Mouse (Mus musculus) limb, embryonic 13.5 days (tissue): Measurements from ENCODE around the gene Oas1h. TPM values are rescaled to one million over a fixed set of nuclear protein-coding genes. Genes with fewer than 3 reads are reported as not detected.
"Not testable (repeated sequence)": the region's sequence is repeated elsewhere in the genome, so short reads cannot be mapped to it uniquely, and the experiment has no call there.

Experiments
- ATAC-seq: fragments of 200-750 bp; cut with Nextera tagmentation; 2 replicates; pipeline ENCODE4 v1.8.0; 2017; ENCODE audit warnings: low read depth, moderate number of reproducible peaks, moderate TSS enrichment; ENCODE audit not compliant: low FRiP score
- H3K27ac ChIP-seq: fragments of 300-500 bp; sonication (generic); 2 replicates; pipeline ENCODE4 v1.5.1; 2015; ENCODE audit warnings: inconsistent platforms, mild to moderate bottlenecking, moderate library complexity
- H3K27me3 ChIP-seq: fragments of 300-500 bp; sonication (generic); 2 replicates; pipeline ENCODE4 v1.6.1; 2015; ENCODE audit warnings: mild to moderate bottlenecking, inconsistent platforms
- H3K36me3 ChIP-seq: fragments of 300-500 bp; sonication (generic); 2 replicates; pipeline ENCODE4 v1.6.1; 2015; ENCODE audit warnings: inconsistent platforms, mild to moderate bottlenecking, moderate library complexity
- H3K4me1 ChIP-seq: fragments of 300-500 bp; sonication (generic); 2 replicates; pipeline ENCODE4 v1.6.1; 2015; ENCODE audit warnings: inconsistent platforms
- H3K4me2 ChIP-seq: fragments of 300-500 bp; sonication (generic); replicated peaks from 2 replicates; pipeline ENCODE4 v1.6.1; 2015; ENCODE audit warnings: inconsistent platforms, mild to moderate bottlenecking, moderate library complexity
- H3K4me3 ChIP-seq: fragments of 300-500 bp; sonication (generic); 2 replicates; pipeline ENCODE4 v1.5.1; 2015; ENCODE audit warnings: moderate library complexity, mild to moderate bottlenecking, inconsistent platforms
- H3K9ac ChIP-seq: fragments of 300-500 bp; sonication (generic); 2 replicates; pipeline ENCODE4 v1.6.1; 2015; ENCODE audit warnings: mild to moderate bottlenecking, inconsistent platforms
- H3K9me3 ChIP-seq: fragments of 300-500 bp; sonication (generic); 2 replicates; pipeline ENCODE4 v1.6.1; 2016; ENCODE audit warnings: inconsistent platforms
- WGBS: fragments of 180-500 bp; shearing (Covaris S2); methylation state at CpG from one replicate; pipeline ENCODE4 v1.1.7; 2015; 5-methylcytosine and 5-hydroxymethylcytosine counted together
- polyA plus RNA-seq: library from polyadenylated mRNA; unstranded; fragments of >200 nt; fragmentation: Nextera tagmentation; extraction: Ambion mirVana; gene quantifications from 2 replicates; pipeline ENCODE4 v1.2.1, GENCODE M21; 2015

Oas1h gene
- polyA plus RNA-seq, 1 experiment from 2014 or later: not detected

DNA sequence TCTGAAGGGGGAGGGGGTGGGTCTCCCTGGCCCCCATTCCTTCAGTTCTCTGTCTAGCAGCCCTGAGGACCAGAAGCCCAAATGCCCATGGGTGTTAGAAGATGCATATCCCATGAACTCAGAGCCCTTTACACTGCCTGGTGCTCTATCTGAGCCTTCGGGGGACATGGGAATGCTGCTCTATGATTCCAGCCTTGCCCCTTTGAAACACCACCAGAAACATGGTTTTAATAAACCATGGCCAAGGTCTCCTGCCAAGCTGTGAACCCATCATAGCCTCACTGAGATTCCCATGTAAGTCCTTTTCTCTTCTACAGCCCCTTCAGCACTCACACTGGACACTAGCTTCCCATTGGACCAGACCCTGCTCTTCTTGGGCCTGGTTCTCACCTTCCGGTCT is 28.8 kb downstream of the Oas1h start:
- ATAC-seq: no peak
- WGBS: 67% methylated on average over 2 of the region's 2 CpGs
- Histone ChIP-seq H3K4me2 (no peak overlapping the region), H3K27ac (no peak overlapping the region), H3K9ac (no peak overlapping the region), H3K36me3 (no peaks in the 10 kb centered on the region), H3K9me3 (no peaks in the 10 kb centered on the region), H3K4me3 (no peak overlapping the region), H3K27me3 (no peaks in the 10 kb centered on the region), H3K4me1 (no peaks in the 10 kb centered on the region)

DNA sequence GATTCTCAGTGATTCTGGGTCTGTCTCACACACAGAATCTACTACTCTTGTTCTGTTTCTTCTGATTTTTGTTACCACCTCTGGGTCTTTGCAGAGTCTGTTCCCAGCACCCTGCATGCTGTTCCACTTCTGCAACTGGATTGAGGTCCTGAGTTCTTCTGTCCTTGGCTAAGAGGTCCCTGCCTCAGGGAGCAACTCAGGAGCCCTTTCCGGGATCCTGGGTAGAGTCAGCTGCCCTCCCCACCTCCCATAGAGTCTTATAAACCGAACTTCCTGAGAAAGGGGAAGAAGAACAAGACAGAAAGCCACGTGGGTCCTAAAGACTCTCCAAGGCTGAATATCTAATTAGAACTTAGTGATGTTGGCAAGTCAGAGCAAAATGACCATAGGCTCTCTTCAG is 29.8 kb downstream of the Oas1h start:
- H3K27ac ChIP-seq: no peak overlapping the region
- H3K27me3 ChIP-seq: no peaks in the 10 kb centered on the region
- no peak overlapping the region for H3K9ac ChIP-seq
- H3K36me3 ChIP-seq: no peaks in the 10 kb centered on the region
- H3K9me3 ChIP-seq: no peaks in the 10 kb centered on the region
- H3K4me1 ChIP-seq: no peaks in the 10 kb centered on the region
- H3K4me2 ChIP-seq: no peak overlapping the region
- ATAC-seq: no peak
- H3K4me3 ChIP-seq: no peak overlapping the region
- WGBS: 45% methylated on average over 3 of the region's 3 CpGs

DNA sequence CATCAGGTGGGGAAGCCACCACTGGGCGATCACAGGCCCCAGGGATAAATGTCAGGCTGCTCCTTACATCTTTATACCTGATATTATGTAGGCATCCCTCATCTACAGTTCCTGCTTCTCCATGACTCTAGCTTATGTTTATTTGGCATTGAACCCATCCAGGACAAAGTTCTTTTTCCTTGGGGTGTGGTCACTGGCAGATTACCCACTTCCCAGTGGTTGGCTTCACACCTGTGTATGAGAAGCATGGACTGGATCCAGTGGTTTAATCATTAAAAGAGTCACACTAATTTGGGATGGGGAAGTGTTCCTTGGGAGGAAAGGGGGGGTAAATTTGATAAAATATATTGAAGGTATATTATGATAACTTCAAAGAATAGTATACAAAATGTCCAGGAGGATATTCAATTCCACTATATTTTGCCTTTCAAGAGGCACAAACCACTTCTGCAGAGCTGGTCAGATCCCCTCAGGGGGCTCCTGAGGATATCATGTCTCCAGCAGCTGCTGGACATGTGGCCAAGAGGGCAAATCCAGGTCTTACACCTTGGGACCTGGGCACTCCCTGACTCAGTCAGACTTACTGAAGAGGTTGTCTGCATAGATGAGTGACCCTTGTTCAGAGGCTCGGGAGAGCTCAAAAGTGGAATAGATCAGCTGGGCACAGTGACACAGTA is 30.5 kb downstream of the Oas1h start:
- not testable (repeated sequence) for H3K4me1 ChIP-seq, ATAC-seq, H3K9ac ChIP-seq, H3K27me3 ChIP-seq, H3K9me3 ChIP-seq, H3K4me2 ChIP-seq, H3K27ac ChIP-seq, H3K36me3 ChIP-seq, H3K4me3 ChIP-seq
- WGBS: 61% methylated on average over 2 of the region's 2 CpGs

DNA sequence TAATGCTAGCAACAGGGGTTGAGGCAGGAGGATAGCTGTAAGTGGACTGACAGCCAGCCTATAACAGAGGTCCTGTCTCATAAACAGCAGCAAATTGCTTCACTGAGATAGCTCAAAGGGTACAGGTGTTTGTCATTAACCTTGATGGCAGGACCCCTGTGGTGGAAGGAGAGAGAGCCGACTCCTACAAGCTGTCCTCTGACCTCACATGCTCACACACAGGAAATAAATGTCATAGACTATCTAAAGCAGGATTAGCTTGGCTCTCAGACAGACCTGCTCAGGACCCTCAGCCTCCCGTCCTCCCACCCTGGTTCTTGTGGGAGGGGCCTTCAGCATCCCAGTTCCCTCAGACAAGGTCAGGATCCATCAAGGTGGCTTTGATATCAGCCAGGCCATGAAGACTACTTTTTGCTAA is 31.0 kb downstream of the Oas1h start:
- no peaks in the 10 kb centered on the region for H3K27me3 ChIP-seq
- no peaks in the 10 kb centered on the region for H3K9me3 ChIP-seq
- 19% methylated on average over 2 of the region's 2 CpGs for WGBS
- no peak overlapping the region for H3K9ac ChIP-seq
- H3K36me3 ChIP-seq: no peaks in the 10 kb centered on the region
- no peak for ATAC-seq
- no peak overlapping the region for H3K4me3 ChIP-seq
- H3K4me1 ChIP-seq: no peaks in the 10 kb centered on the region
- H3K4me2 ChIP-seq: no peak overlapping the region
- no peak overlapping the region for H3K27ac ChIP-seq

DNA sequence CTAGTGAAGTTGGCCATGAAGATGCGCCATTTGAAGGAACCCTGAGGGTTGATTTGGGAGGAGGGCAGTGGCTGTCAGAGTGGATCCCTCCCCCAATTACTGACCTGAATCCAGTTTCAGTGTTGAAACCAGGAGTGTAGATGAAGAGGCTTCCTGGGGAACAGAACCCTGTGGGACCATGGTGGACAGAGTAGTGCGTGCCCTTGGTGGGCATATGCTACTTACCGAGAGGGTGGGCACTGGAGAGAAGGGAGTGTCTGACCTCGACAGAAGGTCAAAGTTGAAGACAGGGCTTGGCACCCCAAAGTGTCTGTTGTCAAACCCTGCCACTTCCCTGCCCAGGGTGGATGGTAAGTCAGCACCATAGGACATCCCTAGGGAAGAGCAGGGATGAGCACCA is 32.6 kb downstream of the Oas1h start:
- H3K9ac ChIP-seq, H3K36me3 ChIP-seq, H3K27ac ChIP-seq, H3K9me3 ChIP-seq, H3K27me3 ChIP-seq, ATAC-seq, H3K4me2 ChIP-seq, H3K4me3 ChIP-seq, H3K4me1 ChIP-seq: not testable (repeated sequence)
- WGBS: 90% methylated on average over 4 of the region's 4 CpGs

DNA sequence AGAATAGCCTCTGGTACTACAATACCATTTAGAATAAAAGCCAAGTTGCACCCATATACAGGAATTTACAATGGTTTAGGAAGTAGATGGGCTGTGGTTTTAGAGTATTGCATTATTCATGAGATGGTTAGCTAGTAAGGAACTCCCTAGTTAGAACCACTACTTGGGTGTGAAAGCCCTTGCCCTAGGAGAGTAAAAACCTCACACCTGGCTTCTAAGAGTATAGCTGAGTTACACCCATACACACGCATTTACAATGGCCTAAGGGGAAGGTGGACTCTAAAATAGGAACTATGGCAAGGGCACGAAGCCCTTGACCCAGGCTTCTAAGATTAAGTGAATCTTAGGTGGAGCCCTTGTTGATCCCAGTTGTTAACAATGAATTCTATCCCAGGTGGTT is 33.5 kb downstream of the Oas1h start:
- H3K9ac ChIP-seq, H3K27ac ChIP-seq, H3K9me3 ChIP-seq, H3K4me3 ChIP-seq, ATAC-seq, H3K4me1 ChIP-seq, H3K36me3 ChIP-seq, H3K4me2 ChIP-seq, H3K27me3 ChIP-seq: not testable (repeated sequence)
- WGBS: 73% methylated on average over 2 of the region's 2 CpGs

DNA sequence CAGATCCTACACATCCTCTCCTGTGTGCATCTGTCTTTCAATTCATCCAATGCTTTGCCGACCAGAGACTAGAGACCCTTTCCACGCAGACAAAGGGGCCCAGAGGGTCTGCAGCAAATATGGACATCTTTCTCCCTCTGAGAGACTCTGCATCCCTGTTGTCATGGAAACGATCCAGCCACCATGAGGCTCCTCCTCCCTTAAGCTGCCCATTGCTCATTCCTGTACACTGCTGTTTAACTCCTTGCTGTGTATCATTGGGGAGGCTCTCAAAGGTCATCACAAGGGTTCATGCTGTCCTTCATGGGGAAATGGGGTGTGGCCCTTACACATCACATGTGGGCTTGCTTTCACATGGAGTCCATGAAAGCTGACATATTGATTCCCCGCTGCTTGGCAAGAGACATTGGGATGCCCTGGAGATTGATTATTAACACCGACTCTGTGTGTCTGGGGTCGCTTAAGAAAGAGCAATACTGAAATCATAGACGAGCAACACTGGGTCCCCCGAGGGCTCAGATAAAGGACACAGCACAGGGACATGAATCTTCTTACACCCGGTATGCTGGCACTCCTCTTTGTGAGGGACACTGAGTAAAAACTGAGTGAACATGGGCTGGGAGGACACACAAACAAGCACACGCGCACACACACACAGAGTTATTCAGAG is 34.1 kb downstream of the Oas1h start:
- Histone ChIP-seq H3K36me3 (no peaks in the 10 kb centered on the region), H3K4me1 (no peaks in the 10 kb centered on the region), H3K9me3 (no peaks in the 10 kb centered on the region), H3K4me2 (no peak overlapping the region), H3K27me3 (no peaks in the 10 kb centered on the region), H3K27ac (no peak overlapping the region), H3K9ac (no peak overlapping the region), H3K4me3 (no peak overlapping the region)
- 91% methylated on average over 11 of the region's 11 CpGs for WGBS
- no peak for ATAC-seq

DNA sequence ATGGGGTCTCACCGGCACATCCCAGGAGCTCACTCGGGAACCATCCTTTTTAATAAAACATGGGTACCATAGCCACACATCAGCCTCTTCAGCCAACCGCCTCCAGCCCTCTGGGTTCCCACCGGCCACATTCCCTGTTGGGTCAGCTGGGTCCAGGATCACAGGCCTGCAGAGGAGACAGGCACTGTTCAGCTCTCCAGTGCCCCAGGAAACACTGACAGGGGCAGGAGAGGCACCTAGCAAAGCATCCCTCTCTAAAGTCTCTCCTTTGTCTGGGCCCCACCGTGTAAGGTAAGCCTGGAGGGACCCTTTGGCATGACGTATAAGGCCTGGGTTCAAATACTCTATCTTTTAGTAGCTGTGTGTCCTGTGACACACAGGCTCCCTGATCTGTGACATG is 37.1 kb downstream of the Oas1h start:
- Histone ChIP-seq H3K36me3 (no peaks in the 10 kb centered on the region), H3K4me3 (no peak overlapping the region), H3K4me2 (no peak overlapping the region), H3K27me3 (no peaks in the 10 kb centered on the region), H3K27ac (no peak overlapping the region), H3K4me1 (no peaks in the 10 kb centered on the region), H3K9me3 (no peaks in the 10 kb centered on the region), H3K9ac (no peak overlapping the region)
- WGBS: 84% methylated on average over 6 of the region's 6 CpGs
- ATAC-seq: no peak

DNA sequence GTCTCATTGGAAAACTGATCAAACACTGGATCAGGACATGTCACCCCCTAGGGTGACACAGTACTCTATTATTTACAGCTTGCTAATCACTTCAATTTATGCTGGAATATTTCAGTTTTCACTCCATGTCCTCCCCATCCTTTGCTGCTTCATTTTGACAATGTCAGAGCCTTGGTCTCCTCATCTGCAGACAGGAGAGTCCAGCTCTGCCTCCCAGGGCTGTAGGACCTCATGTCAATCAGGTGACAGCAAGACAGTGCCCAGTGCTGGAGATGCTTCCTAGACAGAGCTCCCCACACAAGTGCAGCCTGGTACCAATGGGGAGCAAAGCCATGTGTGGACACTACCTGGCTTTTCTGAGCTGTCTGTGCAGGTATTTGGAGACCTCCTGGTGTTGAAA is 37.5 kb downstream of the Oas1h start:
- no peak for ATAC-seq
- no peak overlapping the region for H3K4me3 ChIP-seq
- no peaks in the 10 kb centered on the region for H3K9me3 ChIP-seq
- H3K4me1 ChIP-seq: no peaks in the 10 kb centered on the region
- H3K27ac ChIP-seq: no peak overlapping the region
- no peak overlapping the region for H3K9ac ChIP-seq
- H3K27me3 ChIP-seq: no peaks in the 10 kb centered on the region
- no peak overlapping the region for H3K4me2 ChIP-seq
- H3K36me3 ChIP-seq: no peaks in the 10 kb centered on the region

DNA sequence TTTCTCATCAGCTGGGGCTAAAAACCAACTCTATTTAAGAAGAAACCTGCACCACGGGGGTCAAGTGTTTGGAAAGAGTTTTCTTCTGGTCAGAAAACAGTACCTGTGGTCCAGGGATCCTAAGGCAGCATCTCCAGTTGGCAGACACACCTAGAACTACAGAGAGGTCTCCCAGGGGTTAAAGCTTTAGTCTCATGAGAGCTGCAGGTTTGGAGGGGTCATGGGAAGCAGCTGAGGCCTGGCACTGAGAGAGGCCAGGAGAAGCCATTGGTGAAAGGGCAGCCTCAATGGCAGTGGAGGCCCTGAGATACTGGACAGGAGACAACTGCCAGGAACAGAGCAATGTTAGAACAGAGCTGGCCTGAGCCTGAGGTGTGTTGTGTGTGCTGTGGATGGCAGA is 39.4 kb downstream of the Oas1h start:
- Histone ChIP-seq H3K36me3 (no peaks in the 10 kb centered on the region), H3K4me3 (no peak overlapping the region), H3K9me3 (no peaks in the 10 kb centered on the region), H3K9ac (no peak overlapping the region), H3K27me3 (no peaks in the 10 kb centered on the region), H3K4me2 (no peak overlapping the region), H3K4me1 (no peaks in the 10 kb centered on the region), H3K27ac (no peak overlapping the region)
- no peak for ATAC-seq
- 46% methylated on average over 1 of the region's 1 CpGs for WGBS

DNA sequence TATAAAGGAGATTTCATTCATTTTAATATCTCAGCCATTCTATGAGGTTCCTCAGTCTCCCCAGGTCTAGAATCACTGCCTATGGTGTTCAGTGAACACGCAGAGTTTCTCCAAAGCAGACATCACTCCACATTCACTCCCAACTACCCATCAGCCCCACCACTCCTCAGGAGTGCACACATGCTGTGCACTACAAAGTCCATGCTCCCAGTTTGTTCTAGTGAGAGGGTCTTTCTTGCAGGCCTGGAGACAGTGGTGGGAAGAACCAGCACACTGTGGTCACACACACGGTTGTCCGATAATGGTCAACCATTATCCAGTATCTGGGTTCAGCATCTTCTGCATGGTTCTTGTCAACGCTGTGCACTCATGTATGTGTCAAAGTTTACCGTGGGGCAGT is 40.8 kb downstream of the Oas1h start:
- Histone ChIP-seq H3K36me3 (no peaks in the 10 kb centered on the region), H3K9ac (no peak overlapping the region), H3K4me2 (no peak overlapping the region), H3K4me3 (no peak overlapping the region), H3K27me3 (no peaks in the 10 kb centered on the region), H3K4me1 (no peaks in the 10 kb centered on the region), H3K9me3 (no peaks in the 10 kb centered on the region), H3K27ac (no peak overlapping the region)
- no peak for ATAC-seq
- 92% methylated on average over 5 of the region's 5 CpGs for WGBS

DNA sequence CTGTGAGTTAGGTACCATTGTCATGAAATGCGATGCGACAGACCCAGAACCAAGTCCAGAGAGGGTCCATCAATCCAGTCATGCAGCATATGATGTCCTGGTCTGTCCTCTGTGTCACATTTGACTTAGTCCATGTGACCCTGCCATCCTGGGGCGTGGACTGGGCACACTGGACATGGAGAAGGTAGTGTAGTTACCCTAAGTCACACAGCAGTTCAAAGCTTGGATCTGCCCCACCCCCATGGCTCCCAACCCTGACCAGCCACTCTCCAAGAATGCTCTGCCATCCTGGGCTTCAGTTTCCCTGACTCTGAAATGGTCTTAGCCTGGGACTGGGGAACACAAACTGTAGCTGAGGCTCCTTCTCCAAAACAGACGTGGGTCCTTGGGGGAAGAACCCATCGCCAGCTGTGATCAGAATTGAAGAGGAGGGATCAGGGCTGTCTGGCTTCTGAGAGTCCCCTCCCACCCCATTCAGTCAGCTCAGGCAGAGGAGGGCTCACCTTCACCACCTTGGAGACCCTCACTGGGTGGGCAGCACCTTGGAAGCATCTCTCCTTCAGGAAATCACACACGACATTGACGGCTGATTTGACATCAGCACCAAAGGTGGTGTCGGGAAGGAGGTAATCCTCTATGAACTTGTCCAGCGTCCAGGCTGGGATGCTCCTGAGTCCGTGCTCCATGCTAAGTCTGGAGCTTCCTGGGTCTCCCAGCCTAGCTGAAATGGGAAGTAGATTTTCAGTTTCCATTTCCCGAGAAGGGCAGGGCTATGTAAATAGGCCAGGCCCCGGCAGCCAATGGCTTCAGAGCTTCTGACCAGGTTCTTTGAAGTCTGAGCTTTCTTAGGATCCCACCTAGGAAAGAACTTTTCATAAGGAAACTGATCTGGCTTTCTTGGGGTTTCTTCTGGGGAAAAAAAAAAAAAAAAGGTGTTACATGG is 45.8 kb downstream of the Oas1h start, which contains the start of gene Oas1a:
Gene Oas1a (minus strand): TSS at position 731 of the 943 bp plus-strand sequence.
- not testable (repeated sequence) for ATAC-seq, H3K4me3 ChIP-seq, H3K27me3 ChIP-seq, H3K9me3 ChIP-seq, H3K4me1 ChIP-seq, H3K36me3 ChIP-seq, H3K27ac ChIP-seq, H3K9ac ChIP-seq
- WGBS: 33% methylated on average over 9 of the region's 12 CpGs
- 0 out of 2 replicates have a peak within 1 kb of the TSS, but pooled peaks have one; percentile 4 for H3K4me2 ChIP-seq
